Mouse (Mus musculus): ENCODE results near the gene Crnkl1. TPM values are rescaled to one million over a fixed set of nuclear protein-coding genes. Genes with fewer than 3 reads are reported as not detected.
A peak's percentile ranks its signal among the peaks of the same experiment; 100 is the strongest.

Gene Crnkl1
- polyA plus RNA-seq, 1 experiment: 10.2 TPM

GRCm38 (mm10) chr2:145970751-145971150, 35.9 kb upstream of the Crnkl1 start:
- peak; percentile 85 to 91 for DNase-seq
- no peak overlapping the region for H3K4me3 ChIP-seq (replicated peaks; ENCODE audit: insufficient read depth, low read depth, low read length)
- no peak for TF ChIP-seq CTCF (IDR thresholded peaks at IDR 0.05; ENCODE audit: borderline replicate concordance, insufficient read depth, low read depth, low read length)
- no peak for TF ChIP-seq POLR2A (IDR thresholded peaks at IDR 0.05; ENCODE audit: borderline replicate concordance, insufficient read depth, low read length)
- WGBS: 10% methylated on average over 12 of the region's 12 CpGs
- H3K27ac ChIP-seq (ENCODE audit: insufficient read depth, low read length): no peak overlapping the region
- H3K4me1 ChIP-seq (ENCODE audit: control insufficient read depth, insufficient read depth, low read length): peaks cover 22% of the 10 kb centered on the region
- H3K27me3 ChIP-seq (ENCODE audit: control insufficient read depth, insufficient read depth, low read length): no peaks in the 10 kb centered on the region

GRCm38 (mm10) chr2:145961861-145962260, 27.0 kb upstream of the Crnkl1 start:
- H3K4me3 ChIP-seq (replicated peaks; ENCODE audit: insufficient read depth, low read depth, low read length): no peak overlapping the region

GRCm38 (mm10) chr2:145958551-145958950, 23.7 kb upstream of the Crnkl1 start:
- H3K4me3 ChIP-seq (replicated peaks; ENCODE audit: insufficient read depth, low read depth, low read length): no peak overlapping the region
- no peaks in the 10 kb centered on the region; the same call in 1 of the 2 replicates for H3K27me3 ChIP-seq (ENCODE audit: control insufficient read depth, insufficient read depth, low read length)
- DNase-seq: no peak
- H3K27ac ChIP-seq (ENCODE audit: insufficient read depth, low read length): no peak overlapping the region
- 50% methylated on average over 7 of the region's 7 CpGs for WGBS
- no peaks in the 10 kb centered on the region for H3K4me1 ChIP-seq (ENCODE audit: control insufficient read depth, insufficient read depth, low read length)
- TF ChIP-seq POLR2A (IDR thresholded peaks at IDR 0.05; ENCODE audit: borderline replicate concordance, insufficient read depth, low read length) (no peak), CTCF (IDR thresholded peaks at IDR 0.05; ENCODE audit: borderline replicate concordance, insufficient read depth, low read depth, low read length) (no peak)

More at GRCm38 (mm10) chr2:145961861-145962260, 27.0 kb upstream of the Crnkl1 start:
- Histone ChIP-seq H3K27me3 (ENCODE audit: control insufficient read depth, insufficient read depth, low read length) (no peaks in the 10 kb centered on the region; the same call in 1 of the 2 replicates), H3K4me1 (ENCODE audit: control insufficient read depth, insufficient read depth, low read length) (no peaks in the 10 kb centered on the region), H3K27ac (ENCODE audit: insufficient read depth, low read length) (no peak overlapping the region)
- WGBS: 71% methylated on average over 5 of the region's 5 CpGs
- DNase-seq: no peak
- no peak for TF ChIP-seq POLR2A (IDR thresholded peaks at IDR 0.05; ENCODE audit: borderline replicate concordance, insufficient read depth, low read length)
- TF ChIP-seq CTCF (IDR thresholded peaks at IDR 0.05; ENCODE audit: borderline replicate concordance, insufficient read depth, low read depth, low read length): no peak

- no peak overlapping the region for H3K27ac ChIP-seq (ENCODE audit: insufficient read depth, low read length)
- no peak overlapping the region for H3K4me3 ChIP-seq (replicated peaks; ENCODE audit: insufficient read depth, low read depth, low read length)
- TF ChIP-seq CTCF (IDR thresholded peaks at IDR 0.05; ENCODE audit: borderline replicate concordance, insufficient read depth, low read depth, low read length) (no peak), POLR2A (IDR thresholded peaks at IDR 0.05; ENCODE audit: borderline replicate concordance, insufficient read depth, low read length) (no peak)
- DNase-seq: no peak
- H3K27me3 ChIP-seq (ENCODE audit: control insufficient read depth, insufficient read depth, low read length): no peaks in the 10 kb centered on the region; the same call in 1 of the 2 replicates
- 21% methylated on average over 6 of the region's 6 CpGs for whole genome bisulfite sequencing
- no peaks in the 10 kb centered on the region for H3K4me1 ChIP-seq (ENCODE audit: control insufficient read depth, insufficient read depth, low read length)
These were observed 23.3 kb upstream of the Crnkl1 start for GRCm38 (mm10) chr2:145958097-145958496.

- H3K4me1 ChIP-seq (ENCODE audit: control insufficient read depth, insufficient read depth, low read length): no peaks in the 10 kb centered on the region
- WGBS: 6% methylated on average over 4 of the region's 4 CpGs
- DNase-seq: peak in 1 of 2 experiments; percentile 28
- no peak overlapping the region for H3K27ac ChIP-seq (ENCODE audit: insufficient read depth, low read length)
- no peak overlapping the region for H3K4me3 ChIP-seq (replicated peaks; ENCODE audit: insufficient read depth, low read depth, low read length)
- TF ChIP-seq CTCF (IDR thresholded peaks at IDR 0.05; ENCODE audit: borderline replicate concordance, insufficient read depth, low read depth, low read length) (no peak), POLR2A (IDR thresholded peaks at IDR 0.05; ENCODE audit: borderline replicate concordance, insufficient read depth, low read length) (no peak)
- no peaks in the 10 kb centered on the region; the same call in 1 of the 2 replicates for H3K27me3 ChIP-seq (ENCODE audit: control insufficient read depth, insufficient read depth, low read length)
These were observed 22.6 kb upstream of the Crnkl1 start for GRCm38 (mm10) chr2:145957450-145957849.

- H3K27ac ChIP-seq (ENCODE audit: insufficient read depth, low read length): no peak overlapping the region
- no peak overlapping the region for H3K4me3 ChIP-seq (replicated peaks; ENCODE audit: insufficient read depth, low read depth, low read length)
- H3K4me1 ChIP-seq (ENCODE audit: control insufficient read depth, insufficient read depth, low read length): no peaks in the 10 kb centered on the region
- TF ChIP-seq POLR2A (IDR thresholded peaks at IDR 0.05; ENCODE audit: borderline replicate concordance, insufficient read depth, low read length) (no peak), CTCF (IDR thresholded peaks at IDR 0.05; ENCODE audit: borderline replicate concordance, insufficient read depth, low read depth, low read length) (no peak)
- DNase-seq: no peak
- WGBS: 72% methylated on average over 5 of the region's 5 CpGs
- no peaks in the 10 kb centered on the region; the same call in 1 of the 2 replicates for H3K27me3 ChIP-seq (ENCODE audit: control insufficient read depth, insufficient read depth, low read length)
These were observed 21.5 kb upstream of the Crnkl1 start for GRCm38 (mm10) chr2:145956318-145956717.

- no peaks in the 10 kb centered on the region; the same call in 1 of the 2 replicates for H3K27me3 ChIP-seq (ENCODE audit: control insufficient read depth, insufficient read depth, low read length)
- WGBS: 69% methylated on average over 10 of the region's 10 CpGs
- DNase-seq: no peak
- H3K4me3 ChIP-seq (replicated peaks; ENCODE audit: insufficient read depth, low read depth, low read length): no peak overlapping the region
- H3K4me1 ChIP-seq (ENCODE audit: control insufficient read depth, insufficient read depth, low read length): no peaks in the 10 kb centered on the region
- H3K27ac ChIP-seq (ENCODE audit: insufficient read depth, low read length): no peak overlapping the region
- TF ChIP-seq CTCF (IDR thresholded peaks at IDR 0.05; ENCODE audit: borderline replicate concordance, insufficient read depth, low read depth, low read length) (no peak), POLR2A (IDR thresholded peaks at IDR 0.05; ENCODE audit: borderline replicate concordance, insufficient read depth, low read length) (no peak)
These were observed 21.0 kb upstream of the Crnkl1 start for GRCm38 (mm10) chr2:145955844-145956243.

GRCm38 (mm10) chr2:145952726-145953125, 17.9 kb upstream of the Crnkl1 start:
- Histone ChIP-seq H3K27ac (ENCODE audit: insufficient read depth, low read length) (no peak overlapping the region), H3K27me3 (ENCODE audit: control insufficient read depth, insufficient read depth, low read length) (no peaks in the 10 kb centered on the region; the same call in 1 of the 2 replicates), H3K4me1 (ENCODE audit: control insufficient read depth, insufficient read depth, low read length) (no peaks in the 10 kb centered on the region), H3K4me3 (replicated peaks; ENCODE audit: insufficient read depth, low read depth, low read length) (no peak overlapping the region)
- DNase-seq: no peak
- 93% methylated on average over 5 of the region's 5 CpGs for WGBS
- TF ChIP-seq POLR2A (IDR thresholded peaks at IDR 0.05; ENCODE audit: borderline replicate concordance, insufficient read depth, low read length) (no peak), CTCF (IDR thresholded peaks at IDR 0.05; ENCODE audit: borderline replicate concordance, insufficient read depth, low read depth, low read length) (no peak)
